Mouse (Mus musculus): ENCODE measurements around the gene Snx7.

Gene Snx7

GRCm38 (mm10) chr3:117868637-117869323 is at the start of gene Snx7:
Gene Snx7 (minus strand): TSS chr3:117868936.
- DNase-seq (ENCODE audit: low spot score) = peak; percentile 81

- DNase-seq (ENCODE audit: low spot score) = no peak
These were observed 46.7 kb upstream of the Snx7 start for GRCm38 (mm10) chr3:117915420-117915819.

- DNase-seq (ENCODE audit: low spot score) = no peak
These were observed 25.0 kb upstream of the Snx7 start for GRCm38 (mm10) chr3:117893736-117894135.

- DNase-seq (ENCODE audit: low spot score) = no peak
These were observed 6.7 kb upstream of the Snx7 start for GRCm38 (mm10) chr3:117875450-117875849.

- no peak for DNase-seq (ENCODE audit: low spot score)
These were observed 4.6 kb upstream of the Snx7 start for GRCm38 (mm10) chr3:117873209-117873863.

GRCm38 (mm10) chr3:117869324-117869715 is 584 bp upstream of the Snx7 start:
- no peak for DNase-seq (ENCODE audit: low spot score)

- no peak for DNase-seq (ENCODE audit: low spot score)
These were observed 645 bp downstream of the Snx7 start for GRCm38 (mm10) chr3:117868091-117868490.

GRCm38 (mm10) chr3:117866696-117867407 is 1.9 kb downstream of the Snx7 start:
- DNase-seq (ENCODE audit: low spot score) = no peak

GRCm38 (mm10) chr3:117865621-117866020 is 3.1 kb downstream of the Snx7 start:
- DNase-seq (ENCODE audit: low spot score) = no peak

- no peak for DNase-seq (ENCODE audit: low spot score)
These were observed 5.8 kb downstream of the Snx7 start for GRCm38 (mm10) chr3:117862951-117863350.

GRCm38 (mm10) chr3:117861977-117862434 is 6.7 kb downstream of the Snx7 start:
- DNase-seq (ENCODE audit: low spot score) = no peak

GRCm38 (mm10) chr3:117858996-117859395 is 9.7 kb downstream of the Snx7 start:
- DNase-seq (ENCODE audit: low spot score) = no peak

GRCm38 (mm10) chr3:117853729-117854128 is 15.0 kb downstream of the Snx7 start:
- DNase-seq (ENCODE audit: low spot score) = no peak

- DNase-seq (ENCODE audit: low spot score) = no peak
These were observed 16.7 kb downstream of the Snx7 start for GRCm38 (mm10) chr3:117852054-117852361.

GRCm38 (mm10) chr3:117851278-117852053 is 17.3 kb downstream of the Snx7 start:
- DNase-seq (ENCODE audit: low spot score) = no peak

GRCm38 (mm10) chr3:117848866-117849265 is 19.9 kb downstream of the Snx7 start:
- no peak for DNase-seq (ENCODE audit: low spot score)

- DNase-seq (ENCODE audit: low spot score) = no peak
These were observed 26.1 kb downstream of the Snx7 start for GRCm38 (mm10) chr3:117842658-117843057.

- DNase-seq (ENCODE audit: low spot score) = no peak
These were observed 28.7 kb downstream of the Snx7 start for GRCm38 (mm10) chr3:117839867-117840545.

- DNase-seq (ENCODE audit: low spot score) = no peak
These were observed 30.7 kb downstream of the Snx7 start for GRCm38 (mm10) chr3:117838020-117838419.

- peak; percentile 62 for DNase-seq (ENCODE audit: low spot score)
These were observed 42.1 kb downstream of the Snx7 start for GRCm38 (mm10) chr3:117826486-117827200.

GRCm38 (mm10) chr3:117823218-117823617 is 45.5 kb downstream of the Snx7 start:
- DNase-seq (ENCODE audit: low spot score) = no peak
